ENCODE assay signal across 15 mouse cellular contexts in genomic region chr10:96372616-96373346, GRCm38 (mm10).
DNase-seq lines count a peak whose midpoint lies in the region; ATAC-seq and TF ChIP-seq lines count a peak whose summit lies in the region.
"Had no signal": no experiment of that assay in that cellular context is flagged by ENCODE, and none has a peak within 500 bp of the region (broad histone marks: within the 10 kb centered on the region; RNA-seq: fewer than 3 reads in every experiment).

No protein-coding gene starts in this region.

- no peaks in the 10 kb centered on the region for H3K36me3 ChIP-seq in intestine, embryonic 14.5 days (ENCODE audit: control insufficient read depth, insufficient read depth, low read length)
- H3K36me3 ChIP-seq in intestine, postnatal 0 days (ENCODE audit: control insufficient read depth, insufficient read depth): no peaks in the 10 kb centered on the region
- no peaks in the 10 kb centered on the region for H3K36me3 ChIP-seq in spleen, adult 2 months (ENCODE audit: control insufficient read depth, insufficient read depth, low read length)
- H3K36me3 ChIP-seq in limb, embryonic 11.5 days (ENCODE audit: control insufficient read depth, insufficient read depth, low read length): no peaks in the 10 kb centered on the region
- H3K36me3 ChIP-seq in stomach, embryonic 16.5 days (ENCODE audit: control insufficient read depth, insufficient read depth, low read length): no peaks in the 10 kb centered on the region
- H3K36me3 ChIP-seq: embryonic facial prominence, embryonic 13.5 days; forebrain, embryonic 10.5 days had no signal

- no peak for ATAC-seq in intestine, embryonic 14.5 days (replicated peaks; ENCODE audit: low FRiP score, low TSS enrichment, low read depth)
- ATAC-seq in intestine, postnatal 0 days: no peak
- 0 out of 2 replicates have a peak, but pooled peaks have one; percentile 26 for ATAC-seq in limb, embryonic 11.5 days (ENCODE audit: insufficient number of reproducible peaks, low FRiP score, low TSS enrichment, low read depth)
- peak; percentile 53; the same call in 1 of the 2 replicates for ATAC-seq in stomach, embryonic 16.5 days (ENCODE audit: insufficient read depth, low FRiP score)
- no peak for ATAC-seq in cerebellum, adult (ENCODE audit: insufficient number of reproducible peaks, low FRiP score, low TSS enrichment)
- ATAC-seq: hindbrain, postnatal 0 days had no signal

- no peak overlapping the region for H3K4me2 ChIP-seq in intestine, embryonic 14.5 days (ENCODE audit: low read length)
- H3K4me2 ChIP-seq in intestine, postnatal 0 days (replicated peaks; ENCODE audit: low read depth): no peak overlapping the region
- no peak overlapping the region for H3K4me2 ChIP-seq in limb, embryonic 11.5 days (ENCODE audit: low read depth, severe bottlenecking)
- H3K4me2 ChIP-seq in stomach, embryonic 16.5 days (ENCODE audit: low read depth, low read length): no peak overlapping the region
- H3K4me2 ChIP-seq: embryonic facial prominence, embryonic 13.5 days had no signal

- no peak overlapping the region for H3K4me3 ChIP-seq in intestine, embryonic 14.5 days (ENCODE audit: low read depth, low read length)
- no peak overlapping the region for H3K4me3 ChIP-seq in intestine, postnatal 0 days (ENCODE audit: low read depth, low read length)
- H3K4me3 ChIP-seq in spleen, adult 2 months (ENCODE audit: extremely low read depth, insufficient read depth, insufficient read length): no peak overlapping the region
- H3K4me3 ChIP-seq in limb, embryonic 11.5 days (ENCODE audit: low read depth, low read length): no peak overlapping the region
- H3K4me3 ChIP-seq in stomach, embryonic 16.5 days (replicated peaks; ENCODE audit: low read length): no peak overlapping the region
- H3K4me3 ChIP-seq: embryonic facial prominence, embryonic 13.5 days; forebrain, embryonic 10.5 days had no signal

- peak; percentile 69 for DNase-seq in intestine, embryonic 14.5 days (ENCODE audit: low spot score)
- DNase-seq in spleen, adult 2 months (ENCODE audit: low read depth in 1 of 2, low spot score in 2 of 2): no peak
- no peak for DNase-seq in spleen, adult 18-20 months
- DNase-seq in limb, embryonic 11.5 days (ENCODE audit: low spot score): peak; percentile 42
- no peak for DNase-seq in layer of hippocampus, adult 9-10 months (ENCODE audit: low spot score)
- DNase-seq: adrenal gland, adult 2 months; cerebellum, adult 9-11 months had no signal

- H3K9ac ChIP-seq in intestine, embryonic 14.5 days (ENCODE audit: low read length): no peak overlapping the region
- no peak overlapping the region for H3K9ac ChIP-seq in intestine, postnatal 0 days (ENCODE audit: low read depth, low read length)
- H3K9ac ChIP-seq in limb, embryonic 11.5 days (ENCODE audit: low read length): no peak overlapping the region
- H3K9ac ChIP-seq in stomach, embryonic 16.5 days (ENCODE audit: low read length): peak overlapping the region; percentile 26; the same call in 1 of the 2 replicates
- H3K9ac ChIP-seq: embryonic facial prominence, embryonic 13.5 days; liver, embryonic 14.5 days had no signal

- no peaks in the 10 kb centered on the region for H3K9me3 ChIP-seq in intestine, embryonic 14.5 days (ENCODE audit: control insufficient read depth, low read length)
- no peaks in the 10 kb centered on the region for H3K9me3 ChIP-seq in intestine, postnatal 0 days (ENCODE audit: control insufficient read depth)
- H3K9me3 ChIP-seq in limb, embryonic 11.5 days (ENCODE audit: control insufficient read depth, low read length): no peaks in the 10 kb centered on the region
- no peaks in the 10 kb centered on the region for H3K9me3 ChIP-seq in stomach, embryonic 16.5 days (replicated peaks; ENCODE audit: control insufficient read depth, low read length)
- H3K9me3 ChIP-seq: embryonic facial prominence, embryonic 13.5 days; forebrain, embryonic 10.5 days had no signal

- H3K27ac ChIP-seq in intestine, embryonic 14.5 days (ENCODE audit: low read depth): peak overlapping the region; percentile 81
- no peak overlapping the region for H3K27ac ChIP-seq in intestine, postnatal 0 days (ENCODE audit: low read depth, low read length)
- peak overlapping the region; percentile 98 for H3K27ac ChIP-seq in spleen, adult 2 months (ENCODE audit: insufficient read depth, low read length)
- no peak overlapping the region for H3K27ac ChIP-seq in limb, embryonic 11.5 days (replicated peaks; ENCODE audit: low read depth, low read length)
- H3K27ac ChIP-seq in stomach, embryonic 16.5 days (ENCODE audit: low read length): peak overlapping the region; percentile 64
- H3K27ac ChIP-seq: embryonic facial prominence, embryonic 13.5 days; forebrain, embryonic 10.5 days; hindbrain, postnatal 0 days; liver, embryonic 14.5 days had no signal

- no peak for TF ChIP-seq POLR2A in spleen, adult 2 months (IDR thresholded peaks at IDR 0.05; ENCODE audit: low read depth, low read length)

- 27% methylated on average over 11 of the region's 11 CpGs for WGBS in intestine, embryonic 14.5 days
- 58% methylated on average over 11 of the region's 11 CpGs for WGBS in intestine, postnatal 0 days
- 88% methylated on average over 11 of the region's 11 CpGs for WGBS in spleen, adult 2 months
- WGBS in limb, embryonic 11.5 days: 22% methylated on average over 11 of the region's 11 CpGs
- 41% methylated on average over 11 of the region's 11 CpGs for WGBS in stomach, embryonic 16.5 days

- no peaks in the 10 kb centered on the region for H3K27me3 ChIP-seq in intestine, embryonic 14.5 days (replicated peaks; ENCODE audit: control insufficient read depth, insufficient read depth, low read length)
- H3K27me3 ChIP-seq in intestine, postnatal 0 days (replicated peaks; ENCODE audit: control insufficient read depth, insufficient read depth, low read length): no peaks in the 10 kb centered on the region
- H3K27me3 ChIP-seq in spleen, adult 2 months (ENCODE audit: control insufficient read depth, insufficient read depth, low read length): no peaks in the 10 kb centered on the region
- no peaks in the 10 kb centered on the region for H3K27me3 ChIP-seq in limb, embryonic 11.5 days (ENCODE audit: control insufficient read depth, insufficient read depth, low read length)
- no peaks in the 10 kb centered on the region for H3K27me3 ChIP-seq in stomach, embryonic 16.5 days (ENCODE audit: control insufficient read depth, insufficient read depth, low read length)
- H3K27me3 ChIP-seq: embryonic facial prominence, embryonic 13.5 days; megakaryocyte, embryonic 14.5 days had no signal

- H3K4me1 ChIP-seq in intestine, embryonic 14.5 days (replicated peaks; ENCODE audit: control insufficient read depth, insufficient read depth, low read length): peaks cover 12% of the 10 kb centered on the region
- no peaks in the 10 kb centered on the region for H3K4me1 ChIP-seq in intestine, postnatal 0 days (replicated peaks; ENCODE audit: control insufficient read depth, insufficient read depth, low read length)
- H3K4me1 ChIP-seq in spleen, adult 2 months (ENCODE audit: control insufficient read depth, insufficient read depth, insufficient read length): peaks cover 40% of the 10 kb centered on the region
- 0 out of 2 replicates have a peak, but pooled peaks cover 5% of the 10 kb centered on the region for H3K4me1 ChIP-seq in limb, embryonic 11.5 days (ENCODE audit: control insufficient read depth, insufficient read depth, low read length)
- peaks cover 4% of the 10 kb centered on the region; the same call in 1 of the 2 replicates for H3K4me1 ChIP-seq in stomach, embryonic 16.5 days (ENCODE audit: control insufficient read depth, insufficient read depth, low read length)

- no peak for TF ChIP-seq CTCF in intestine, postnatal 0 days (IDR thresholded peaks at IDR 0.05; ENCODE audit: low read depth)
- TF ChIP-seq CTCF in spleen, adult 2 months (IDR thresholded peaks at IDR 0.05; ENCODE audit: extremely low read depth, insufficient read depth, insufficient read length, insufficient replicate concordance): no peak

Comparison
In these comparisons a context has a peak if more than half of its experiments do, and no peak if none do; other contexts are left out.
1. H3K27ac ChIP-seq: peak in intestine, embryonic 14.5 days (single experiment), spleen, adult 2 months (single experiment) and stomach, embryonic 16.5 days (single experiment); none in intestine, postnatal 0 days (single experiment) and limb, embryonic 11.5 days (single experiment).
2. ATAC-seq: peak in limb, embryonic 11.5 days (single experiment) and stomach, embryonic 16.5 days (single experiment); none in intestine, embryonic 14.5 days (single experiment), intestine, postnatal 0 days (single experiment) and cerebellum, adult (single experiment).
3. DNase-seq: peak in intestine, embryonic 14.5 days (single experiment) and limb, embryonic 11.5 days (single experiment); none in spleen, adult 2 months (0 of 2), spleen, adult 18-20 months (0 of 2) and layer of hippocampus, adult 9-10 months (single experiment).